Mouse (Mus musculus): ENCODE measurements at regions not wholly inside any gene's neighbourhood (a gene's known extent, or its start where the extent isn't known, plus 50 kb on each side); places are given as distances from the start of the nearest gene placed in this dataset.

GRCm38 (mm10) chr12:39560734-39561446, 476.9 kb downstream of the Arl4a start:
- Histone ChIP-seq H3K4me3 (ENCODE audit: low read length) (no peak overlapping the region), H3K27ac (ENCODE audit: low read depth, low read length) (no peak overlapping the region), H3K4me2 (ENCODE audit: low read length) (no peak overlapping the region), H3K4me1 (ENCODE audit: control insufficient read depth, insufficient read depth, low read depth, low read length) (no peaks in the 10 kb centered on the region), H3K27me3 (replicated peaks; ENCODE audit: control insufficient read depth, insufficient read depth, low read length) (no peaks in the 10 kb centered on the region), H3K36me3 (ENCODE audit: control insufficient read depth, insufficient read depth, low read length) (no peaks in the 10 kb centered on the region), H3K9me3 (ENCODE audit: control insufficient read depth, low read length) (no peaks in the 10 kb centered on the region), H3K9ac (ENCODE audit: low read depth, low read length) (no peak overlapping the region)
- no peak for ATAC-seq
- 78% methylated on average over 4 of the region's 4 CpGs for WGBS

- Histone ChIP-seq H3K4me3 (ENCODE audit: low read length) (no peak overlapping the region), H3K9ac (ENCODE audit: low read depth, low read length) (no peak overlapping the region), H3K27me3 (replicated peaks; ENCODE audit: control insufficient read depth, insufficient read depth, low read length) (no peaks in the 10 kb centered on the region), H3K4me1 (ENCODE audit: control insufficient read depth, insufficient read depth, low read depth, low read length) (no peaks in the 10 kb centered on the region), H3K4me2 (ENCODE audit: low read length) (no peak overlapping the region), H3K27ac (ENCODE audit: low read depth, low read length) (no peak overlapping the region), H3K36me3 (ENCODE audit: control insufficient read depth, insufficient read depth, low read length) (no peaks in the 10 kb centered on the region), H3K9me3 (ENCODE audit: control insufficient read depth, low read length) (no peaks in the 10 kb centered on the region)
- ATAC-seq, result no peak
- 97% methylated on average over 3 of the region's 3 CpGs for WGBS
These were observed 479.3 kb downstream of the Arl4a start for GRCm38 (mm10) chr12:39558491-39558890.

GRCm38 (mm10) chr12:39536326-39536725, 501.5 kb downstream of the Arl4a start:
- no peak for ATAC-seq
- Histone ChIP-seq H3K27ac (ENCODE audit: low read depth, low read length) (no peak overlapping the region), H3K4me2 (ENCODE audit: low read length) (no peak overlapping the region), H3K9ac (ENCODE audit: low read depth, low read length) (no peak overlapping the region), H3K4me3 (ENCODE audit: low read length) (no peak overlapping the region), H3K9me3 (ENCODE audit: control insufficient read depth, low read length) (no peaks in the 10 kb centered on the region), H3K27me3 (replicated peaks; ENCODE audit: control insufficient read depth, insufficient read depth, low read length) (no peaks in the 10 kb centered on the region), H3K36me3 (ENCODE audit: control insufficient read depth, insufficient read depth, low read length) (no peaks in the 10 kb centered on the region), H3K4me1 (ENCODE audit: control insufficient read depth, insufficient read depth, low read depth, low read length) (no peaks in the 10 kb centered on the region)
- 42% methylated on average over 2 of the region's 2 CpGs for WGBS

GRCm38 (mm10) chr12:39528121-39528520, 509.7 kb downstream of the Arl4a start:
- no peak overlapping the region for H3K9ac ChIP-seq (ENCODE audit: low read depth, low read length)
- no peak for ATAC-seq
- H3K36me3 ChIP-seq (ENCODE audit: control insufficient read depth, insufficient read depth, low read length), result no peaks in the 10 kb centered on the region
- WGBS, result 55% methylated on average over 4 of the region's 4 CpGs
- H3K4me2 ChIP-seq (ENCODE audit: low read length), result no peak overlapping the region
- H3K4me3 ChIP-seq (ENCODE audit: low read length), result no peak overlapping the region
- no peaks in the 10 kb centered on the region for H3K27me3 ChIP-seq (replicated peaks; ENCODE audit: control insufficient read depth, insufficient read depth, low read length)
- H3K27ac ChIP-seq (ENCODE audit: low read depth, low read length), result no peak overlapping the region
- no peaks in the 10 kb centered on the region for H3K4me1 ChIP-seq (ENCODE audit: control insufficient read depth, insufficient read depth, low read depth, low read length)
- no peaks in the 10 kb centered on the region for H3K9me3 ChIP-seq (ENCODE audit: control insufficient read depth, low read length)

GRCm38 (mm10) chr12:39527216-39527600, 510.6 kb downstream of the Arl4a start:
- no peak overlapping the region for H3K4me2 ChIP-seq (ENCODE audit: low read length)
- H3K4me3 ChIP-seq (ENCODE audit: low read length), result no peak overlapping the region
- H3K27me3 ChIP-seq (replicated peaks; ENCODE audit: control insufficient read depth, insufficient read depth, low read length), result no peaks in the 10 kb centered on the region
- no peak for ATAC-seq
- no peaks in the 10 kb centered on the region for H3K4me1 ChIP-seq (ENCODE audit: control insufficient read depth, insufficient read depth, low read depth, low read length)
- H3K9ac ChIP-seq (ENCODE audit: low read depth, low read length), result no peak overlapping the region
- H3K27ac ChIP-seq (ENCODE audit: low read depth, low read length), result no peak overlapping the region
- 73% methylated on average over 3 of the region's 3 CpGs for WGBS
- H3K9me3 ChIP-seq (ENCODE audit: control insufficient read depth, low read length), result no peaks in the 10 kb centered on the region
- no peaks in the 10 kb centered on the region for H3K36me3 ChIP-seq (ENCODE audit: control insufficient read depth, insufficient read depth, low read length)

- Histone ChIP-seq H3K4me2 (ENCODE audit: low read length) (no peak overlapping the region), H3K27me3 (replicated peaks; ENCODE audit: control insufficient read depth, insufficient read depth, low read length) (no peaks in the 10 kb centered on the region), H3K9ac (ENCODE audit: low read depth, low read length) (no peak overlapping the region), H3K27ac (ENCODE audit: low read depth, low read length) (no peak overlapping the region), H3K9me3 (ENCODE audit: control insufficient read depth, low read length) (no peaks in the 10 kb centered on the region), H3K4me1 (ENCODE audit: control insufficient read depth, insufficient read depth, low read depth, low read length) (no peaks in the 10 kb centered on the region), H3K36me3 (ENCODE audit: control insufficient read depth, insufficient read depth, low read length) (no peaks in the 10 kb centered on the region), H3K4me3 (ENCODE audit: low read length) (no peak overlapping the region)
- 61% methylated on average over 6 of the region's 6 CpGs for WGBS
- no peak for ATAC-seq
These were observed 511.1 kb downstream of the Arl4a start for GRCm38 (mm10) chr12:39526535-39527215.

GRCm38 (mm10) chr12:39515690-39516089, 522.1 kb downstream of the Arl4a start:
- no peak overlapping the region for H3K9ac ChIP-seq (ENCODE audit: low read depth, low read length)
- H3K4me3 ChIP-seq (ENCODE audit: low read length), result no peak overlapping the region
- H3K4me2 ChIP-seq (ENCODE audit: low read length), result no peak overlapping the region
- H3K27ac ChIP-seq (ENCODE audit: low read depth, low read length), result no peak overlapping the region
- no peaks in the 10 kb centered on the region for H3K4me1 ChIP-seq (ENCODE audit: control insufficient read depth, insufficient read depth, low read depth, low read length)
- no peaks in the 10 kb centered on the region for H3K9me3 ChIP-seq (ENCODE audit: control insufficient read depth, low read length)
- no peak for ATAC-seq
- WGBS, result 92% methylated on average over 4 of the region's 4 CpGs
- H3K36me3 ChIP-seq (ENCODE audit: control insufficient read depth, insufficient read depth, low read length), result no peaks in the 10 kb centered on the region
- H3K27me3 ChIP-seq (replicated peaks; ENCODE audit: control insufficient read depth, insufficient read depth, low read length), result no peaks in the 10 kb centered on the region

- Histone ChIP-seq H3K9ac (ENCODE audit: low read depth, low read length) (no peak overlapping the region), H3K4me1 (ENCODE audit: control insufficient read depth, insufficient read depth, low read depth, low read length) (no peaks in the 10 kb centered on the region; the same call in 1 of the 2 replicates), H3K27me3 (replicated peaks; ENCODE audit: control insufficient read depth, insufficient read depth, low read length) (no peaks in the 10 kb centered on the region), H3K9me3 (ENCODE audit: control insufficient read depth, low read length) (no peaks in the 10 kb centered on the region), H3K36me3 (ENCODE audit: control insufficient read depth, insufficient read depth, low read length) (no peaks in the 10 kb centered on the region), H3K4me3 (ENCODE audit: low read length) (no peak overlapping the region), H3K4me2 (ENCODE audit: low read length) (no peak overlapping the region), H3K27ac (ENCODE audit: low read depth, low read length) (no peak overlapping the region)
- 0 out of 2 replicates have a peak, but pooled peaks have one; percentile 17 for ATAC-seq
- WGBS, result 76% methylated on average over 5 of the region's 5 CpGs
These were observed 527.0 kb downstream of the Arl4a start for GRCm38 (mm10) chr12:39510855-39511254.

- peak; percentile 97 for ATAC-seq
These were observed 527.6 kb downstream of the Arl4a start for GRCm38 (mm10) chr12:39510073-39510812.

More at GRCm38 (mm10) chr12:39510073-39510812, 527.6 kb downstream of the Arl4a start:
- H3K27ac ChIP-seq (ENCODE audit: low read depth, low read length), result no peak overlapping the region
- H3K27me3 ChIP-seq (replicated peaks; ENCODE audit: control insufficient read depth, insufficient read depth, low read length), result no peaks in the 10 kb centered on the region
- no peaks in the 10 kb centered on the region for H3K9me3 ChIP-seq (ENCODE audit: control insufficient read depth, low read length)
- WGBS, result 11% methylated on average over 13 of the region's 13 CpGs
- peak overlapping the region; percentile 57 for H3K4me2 ChIP-seq (ENCODE audit: low read length)
- peak overlapping the region; percentile 43; the same call in 1 of the 2 replicates for H3K9ac ChIP-seq (ENCODE audit: low read depth, low read length)
- no peaks in the 10 kb centered on the region; the same call in 1 of the 2 replicates for H3K4me1 ChIP-seq (ENCODE audit: control insufficient read depth, insufficient read depth, low read depth, low read length)
- no peaks in the 10 kb centered on the region for H3K36me3 ChIP-seq (ENCODE audit: control insufficient read depth, insufficient read depth, low read length)
- peak overlapping the region; percentile 23 for H3K4me3 ChIP-seq (ENCODE audit: low read length)
